Mouse (Mus musculus) cerebellum, adult 2 months (tissue): ENCODE results near the gene Sec61a1.

Source experiments
- CTCF ChIP-seq: fragments of 200-500 bp; IDR thresholded peaks from 2 replicates; pipeline ENCODE4 v1.5.1; 2011; ENCODE audit warnings: low read depth, mild to moderate bottlenecking, control low read depth, low read length, moderate library complexity, borderline replicate concordance; ENCODE audit not compliant: insufficient read depth
- POLR2A ChIP-seq: fragments of 200-500 bp; IDR thresholded peaks from 2 replicates; pipeline ENCODE4 v1.6.1; 2011; ENCODE audit warnings: low read length, control low read depth, borderline replicate concordance; ENCODE audit not compliant: insufficient read depth

GRCm38 (mm10) chr6:88518404-88519263 is at the start of gene Sec61a1:
- TF ChIP-seq CTCF, result no peak
- peak; percentile 99 for TF ChIP-seq POLR2A
